Mouse (Mus musculus) CH12.LX (cell line): ENCODE measurements at regions not wholly inside any gene's neighbourhood (a gene's known extent, or its start where the extent isn't known, plus 50 kb on each side); places are given as distances from the start of the nearest gene placed in this dataset.

ENCODE experiments used
- DNase-seq: peaks from one replicate; pipeline ENCODE4 v3.0.0-alpha.2; 2013; ENCODE audit errors: extremely low read depth
- H3K27ac ChIP-seq: 2 replicates; pipeline ENCODE4 v1.5.1; 2012; ENCODE audit warnings: low read depth, mild to moderate bottlenecking, control low read depth, moderate library complexity; ENCODE audit not compliant: insufficient read depth
- H3K27me3 ChIP-seq: replicated peaks from 2 replicates; pipeline ENCODE3; 2012; ENCODE audit warnings: inconsistent platforms
- H3K36me3 ChIP-seq, 2 experiments: replicated peaks in 1 of 2; 2 replicates each; pipeline versions ENCODE3 to v1.6.1; 2012; ENCODE audit warnings: inconsistent platforms in 1 of 2, low read length in 1 of 2, mild to moderate bottlenecking in 1 of 2, mixed read lengths in 1 of 2, moderate library complexity in 1 of 2; ENCODE audit not compliant: control insufficient read depth in 1 of 2, insufficient read depth in 1 of 2
- H3K4me1 ChIP-seq, 2 experiments: 2 replicates each; pipeline ENCODE4 v1.6.1; 2012; ENCODE audit warnings: inconsistent platforms in 1 of 2, moderate library complexity in 1 of 2; ENCODE audit not compliant: insufficient read depth in 2 of 2, control insufficient read depth in 1 of 2
- H3K4me2 ChIP-seq: 2 replicates; pipeline ENCODE4 v1.6.1; 2012; ENCODE audit warnings: low read depth, mild to moderate bottlenecking, control low read depth; ENCODE audit not compliant: poor library complexity, insufficient read depth, severe bottlenecking
- H3K4me3 ChIP-seq, 3 experiments: fragments of 150-350 bp in 1 of 3; sonication (generic) in 1 of 3; replicated peaks in 1 of 3; 2 replicates each; pipeline versions ENCODE3 to v1.5.1; 2011 to 2012; ENCODE audit warnings: low read depth in 2 of 3, low read length in 2 of 3, mild to moderate bottlenecking in 2 of 3, moderate library complexity in 2 of 3, control low read depth in 1 of 3, improper control_type of control experiment in 1 of 3, inconsistent platforms in 1 of 3, mixed read lengths in 1 of 3; ENCODE audit not compliant: poor library complexity in 1 of 3
- H3K79me2 ChIP-seq: replicated peaks from 2 replicates; pipeline ENCODE4 v1.6.1; 2012; ENCODE audit warnings: mild to moderate bottlenecking, moderate library complexity; ENCODE audit not compliant: control insufficient read depth, poor library complexity, insufficient read depth, severe bottlenecking; ENCODE audit errors: extremely low read depth
- H3K9ac ChIP-seq: 2 replicates; pipeline ENCODE4 v1.6.1; 2012; ENCODE audit warnings: low read depth, mild to moderate bottlenecking, control low read depth, moderate library complexity; ENCODE audit not compliant: insufficient read depth
- H3K9me3 ChIP-seq: replicated peaks from 2 replicates; pipeline ENCODE3; 2012; ENCODE audit warnings: low read length, inconsistent platforms, mixed read lengths
- BHLHE40 ChIP-seq: IDR thresholded peaks from 2 replicates; pipeline ENCODE4 v1.6.1; 2011; ENCODE audit warnings: mild to moderate bottlenecking, low read depth, low read length, improper control_type of control experiment
- CHD1 ChIP-seq: IDR thresholded peaks from 2 replicates; pipeline ENCODE4 v1.6.1; 2012; ENCODE audit warnings: low read depth, low read length, improper control_type of control experiment, inconsistent platforms
- CHD2 ChIP-seq: IDR thresholded peaks from 2 replicates; pipeline ENCODE4 v1.6.1; 2011; ENCODE audit warnings: low read length, improper control_type of control experiment
- E2F4 ChIP-seq: IDR thresholded peaks from 2 replicates; pipeline ENCODE4 v1.6.1; 2011; ENCODE audit warnings: low read depth, low read length, improper control_type of control experiment; ENCODE audit not compliant: insufficient replicate concordance
- EP300 ChIP-seq: IDR thresholded peaks from 2 replicates; pipeline ENCODE4 v1.6.1; 2011; ENCODE audit warnings: low read length, improper control_type of control experiment
- ETS1 ChIP-seq: conservative IDR thresholded peaks from 2 replicates; pipeline ENCODE4 v1.6.1; 2012; ENCODE audit warnings: low read depth, mild to moderate bottlenecking, inconsistent platforms, low read length, improper control_type of control experiment, moderate library complexity
- KAT2A ChIP-seq: IDR thresholded peaks from 2 replicates; pipeline ENCODE4 v1.6.1; 2012; ENCODE audit warnings: low read length, improper control_type of control experiment, inconsistent platforms; ENCODE audit not compliant: insufficient replicate concordance
- MAX ChIP-seq: IDR thresholded peaks from 2 replicates; pipeline ENCODE4 v1.6.1; 2011; ENCODE audit warnings: low read length, improper control_type of control experiment
- MXI1 ChIP-seq: IDR thresholded peaks from 2 replicates; pipeline ENCODE4 v1.6.1; 2011; ENCODE audit warnings: mild to moderate bottlenecking, low read depth, low read length, improper control_type of control experiment
- NELFE ChIP-seq: IDR thresholded peaks from 2 replicates; pipeline ENCODE4 v1.6.1; 2011; ENCODE audit warnings: low read depth, low read length, improper control_type of control experiment
- NRF1 ChIP-seq: IDR thresholded peaks from 2 replicates; pipeline ENCODE4 v1.6.1; 2014; ENCODE audit warnings: low read depth, mild to moderate bottlenecking, inconsistent platforms, low read length, improper control_type of control experiment, moderate library complexity
- PAX5 ChIP-seq: IDR thresholded peaks from 2 replicates; pipeline ENCODE4 v1.6.1; 2012; ENCODE audit warnings: low read length, inconsistent platforms, mixed read lengths
- POLR2AphosphoS2 ChIP-seq: IDR thresholded peaks from 2 replicates; pipeline ENCODE4 v1.6.1; 2011; ENCODE audit warnings: low read depth, low read length, improper control_type of control experiment
- RCOR1 ChIP-seq: conservative IDR thresholded peaks from 2 replicates; pipeline ENCODE4 v1.6.1; 2012; ENCODE audit warnings: low read depth, mild to moderate bottlenecking, inconsistent platforms, low read length, improper control_type of control experiment
- SIN3A ChIP-seq: IDR thresholded peaks from 2 replicates; pipeline ENCODE4 v1.6.1; 2012; ENCODE audit warnings: low read length, improper control_type of control experiment, inconsistent platforms
- SMC3 ChIP-seq: IDR thresholded peaks from 2 replicates; pipeline ENCODE4 v1.6.1; 2011; ENCODE audit warnings: low read depth, low read length, improper control_type of control experiment
- TBP ChIP-seq: conservative IDR thresholded peaks from 2 replicates; pipeline ENCODE4 v1.6.1; 2011; ENCODE audit warnings: low read depth, low read length, improper control_type of control experiment
- TCF12 ChIP-seq: IDR thresholded peaks from 2 replicates; pipeline ENCODE4 v1.6.1; 2014; ENCODE audit warnings: low read depth, mild to moderate bottlenecking, inconsistent platforms, low read length, improper control_type of control experiment
- USF1 ChIP-seq: IDR thresholded peaks from 2 replicates; pipeline ENCODE4 v1.6.1; 2014; ENCODE audit warnings: low read depth, mild to moderate bottlenecking, inconsistent platforms, low read length, improper control_type of control experiment
- USF2 ChIP-seq: conservative IDR thresholded peaks from 2 replicates; pipeline ENCODE4 v1.6.1; 2011; ENCODE audit warnings: low read depth, low read length, improper control_type of control experiment
- ZMIZ1 ChIP-seq: IDR thresholded peaks from 2 replicates; pipeline ENCODE4 v1.6.1; 2012; ENCODE audit warnings: low read depth, mild to moderate bottlenecking, inconsistent platforms, low read length, improper control_type of control experiment
- dilution Hi-C: fragments of 300-500 bp; cut with MboI; formaldehyde crosslinking; loops from 2 replicates; pipeline ENCODE4 v1.14.3; 2020; ENCODE audit warnings: low sequenced_read_pairs; ENCODE audit not compliant: extremely low pct_unique_long_range_greater_than_20kb, extremely low pct_ligation_motif_present
- in situ Hi-C: fragments of 300-500 bp; cut with MboI; formaldehyde crosslinking; loops from 3 replicates; pipeline ENCODE4 v1.14.3; 2019; ENCODE audit warnings: low sequenced_read_pairs, low pct_ligation_motif_present, low pct_unique_long_range_greater_than_20kb, mixed read lengths

GRCm38 (mm10) chr11:82521383-82521782 lies 132.7 kb downstream of the Tmem132e start:
- in situ Hi-C loops = no loop called here

GRCm38 (mm10) chr11:82518691-82519090 lies 130.0 kb downstream of the Tmem132e start:
- DNase-seq = no peak
- in situ Hi-C loops = no loop called here
- no peak overlapping the region for H3K4me3 ChIP-seq
- H3K27me3 ChIP-seq = peaks cover 95% of the 10 kb centered on the region
- no peak overlapping the region for H3K4me2 ChIP-seq
- no peaks in the 10 kb centered on the region for H3K36me3 ChIP-seq
- 0 out of 4 replicates have a peak, but pooled peaks cover 0 to 5% of the 10 kb centered on the region in 2 experiments for H3K4me1 ChIP-seq
- TF ChIP-seq TBP (no peak), PAX5 (no peak), ZMIZ1 (no peak), SMC3 (no peak), KAT2A (no peak), CHD2 (no peak), NRF1 (no peak), RCOR1 (no peak)
- no peak overlapping the region for H3K27ac ChIP-seq
- dilution Hi-C loops = no loop called here
- H3K9ac ChIP-seq = no peak overlapping the region
- no peaks in the 10 kb centered on the region for H3K9me3 ChIP-seq
- no peaks in the 10 kb centered on the region for H3K79me2 ChIP-seq

More at GRCm38 (mm10) chr11:82521383-82521782, 132.7 kb downstream of the Tmem132e start:
- no peak overlapping the region for H3K4me2 ChIP-seq
- H3K36me3 ChIP-seq = no peaks in the 10 kb centered on the region
- H3K9me3 ChIP-seq = no peaks in the 10 kb centered on the region
- H3K4me1 ChIP-seq = 0 out of 4 replicates have a peak, but pooled peaks cover 0 to 5% of the 10 kb centered on the region in 2 experiments
- dilution Hi-C loops = no loop called here
- H3K4me3 ChIP-seq = no peak overlapping the region
- H3K79me2 ChIP-seq = no peaks in the 10 kb centered on the region
- H3K9ac ChIP-seq = no peak overlapping the region
- no peak for DNase-seq
- TF ChIP-seq USF1 (no peak), ETS1 (no peak), SMC3 (no peak), E2F4 (no peak), TBP (no peak), MAX (no peak), EP300 (no peak), USF2 (no peak), SIN3A (no peak), BHLHE40 (no peak), ZMIZ1 (no peak), POLR2AphosphoS2 (no peak), TCF12 (no peak), RCOR1 (no peak), CHD1 (no peak), MXI1 (no peak), NELFE (no peak)
- peaks cover 92% of the 10 kb centered on the region for H3K27me3 ChIP-seq
- no peak overlapping the region for H3K27ac ChIP-seq
